Mouse (Mus musculus) ovary, adult 10 weeks (tissue): ENCODE measurements around the gene Hoxa13. TPM values are rescaled to one million over a fixed set of nuclear protein-coding genes. Genes with fewer than 3 reads are reported as not detected.

Source experiments
- polyA plus RNA-seq: library from polyadenylated mRNA; stranded (reverse); fragments of 350-450 nt; fragmentation: Illumina TruSeq; extraction: RNeasy Lipid Tissue Mini Kit (QIAGEN cat#74804); gene quantifications from one replicate; pipeline ENCODE4 v1.2.3, GENCODE M21; 2014

The Hoxa13 gene
- 0.37 TPM for polyA plus RNA-seq

GRCm38 (mm10) chr6:52260654-52261575 lies at the start of gene Hoxa13:
TSS of gene Hoxa13 (minus strand) at chr6:52260880.

GRCm38 (mm10) chr6:52245757-52246142 lies 14.9 kb downstream of the Hoxa13 start, which contains the start of gene Hoxa11:
TSS of gene Hoxa11 (minus strand) at chr6:52245810.

GRCm38 (mm10) chr6:52240389-52241000 lies 20.2 kb downstream of the Hoxa13 start, which contains the start of gene Hoxa10:
TSS of gene Hoxa10 (minus strand) at chr6:52240854.

GRCm38 (mm10) chr6:52230516-52231165 lies 30.0 kb downstream of the Hoxa13 start, which contains the start of gene Hoxa9:
TSS of gene Hoxa9 (minus strand) at chr6:52231089.

GRCm38 (mm10) chr6:52221337-52221992 lies 39.2 kb downstream of the Hoxa13 start, which contains the start of gene Hoxa7:
TSS of gene Hoxa7 (minus strand) at chr6:52221854.

GRCm38 (mm10) chr6:52213119-52213986 lies 47.3 kb downstream of the Hoxa13 start, which contains the start of the genes Hoxa3 and Gm28308:
TSS of gene Hoxa3 (minus strand) at chr6:52213336.
TSS of gene Gm28308 (minus strand) at chr6:52213339.

GRCm38 (mm10) chr6:52208072-52208867 lies 52.4 kb downstream of the Hoxa13 start, which contains the start of gene Hoxa6:
TSS of gene Hoxa6 (minus strand) at chr6:52208722.

Other genes with a start within 250 kb of the Hoxa13 start
- 43.6 TPM for gene Skap2, start 248.3 kb downstream of the Hoxa13 start, polyA plus RNA-seq
- gene Hoxa1, start 102.6 kb downstream of the Hoxa13 start, polyA plus RNA-seq, result 0.37 TPM
- 1.5 TPM for gene Hoxa2, start 96.0 kb downstream of the Hoxa13 start, polyA plus RNA-seq
- gene 5730596B20Rik, start 83.4 kb downstream of the Hoxa13 start, polyA plus RNA-seq, result not detected
- 1.1 TPM for gene Hoxa4, start 69.1 kb downstream of the Hoxa13 start, polyA plus RNA-seq
- gene Hoxa5, start 56.3 kb downstream of the Hoxa13 start, polyA plus RNA-seq, result 7.3 TPM
- not detected for gene Hoxa6, start 52.2 kb downstream of the Hoxa13 start, polyA plus RNA-seq
- 7.4 TPM for gene Hoxa3, start 47.5 kb downstream of the Hoxa13 start, polyA plus RNA-seq
- not detected for gene Gm28308, start 47.5 kb downstream of the Hoxa13 start, polyA plus RNA-seq
- 6.8 TPM for gene Hoxa7, start 39.0 kb downstream of the Hoxa13 start, polyA plus RNA-seq
- 3.3 TPM for gene Hoxa9, start 29.8 kb downstream of the Hoxa13 start, polyA plus RNA-seq
- 3.1 TPM for gene Hoxa10, start 20.0 kb downstream of the Hoxa13 start, polyA plus RNA-seq
- gene Hoxa11, start 15.1 kb downstream of the Hoxa13 start, polyA plus RNA-seq, result 0.34 TPM
- 0.14 TPM for gene Evx1, start 52.6 kb upstream of the Hoxa13 start, polyA plus RNA-seq